Mouse (Mus musculus) thymus, adult 2 months (tissue): ENCODE results near the gene Slc13a3. TPM values are rescaled to one million over a fixed set of nuclear protein-coding genes. Genes with fewer than 3 reads are reported as not detected.

Experiments used
- DNase-seq: peaks from one replicate; pipeline ENCODE4 v3.0.0; 2021
- H3K27ac ChIP-seq: fragments of 200-500 bp; 2 replicates; pipeline ENCODE4 v1.5.1; 2012; ENCODE audit warnings: low read length, control low read depth; ENCODE audit not compliant: control insufficient read depth, insufficient read depth
- H3K27me3 ChIP-seq: fragments of 200-500 bp; 2 replicates; pipeline ENCODE4 v1.6.1; 2012; ENCODE audit warnings: mild to moderate bottlenecking, low read length, moderate library complexity, mixed read lengths; ENCODE audit not compliant: control insufficient read depth, insufficient read depth
- H3K36me3 ChIP-seq: fragments of 200-500 bp; 2 replicates; pipeline ENCODE4 v1.6.1; 2012; ENCODE audit warnings: mild to moderate bottlenecking, low read length, moderate library complexity; ENCODE audit not compliant: control insufficient read depth, insufficient read depth
- H3K4me1 ChIP-seq: fragments of 200-500 bp; replicated peaks from 2 replicates; pipeline ENCODE4 v1.6.1; 2012; ENCODE audit warnings: low read length; ENCODE audit not compliant: control insufficient read depth, insufficient read depth
- H3K4me3 ChIP-seq: fragments of 200-500 bp; 2 replicates; pipeline ENCODE4 v1.5.1; 2012; ENCODE audit warnings: mild to moderate bottlenecking, low read length, control low read depth, moderate library complexity; ENCODE audit not compliant: control insufficient read depth, insufficient read depth
- CTCF ChIP-seq: fragments of 200-500 bp; IDR thresholded peaks from 2 replicates; pipeline ENCODE4 v1.5.1; 2012; ENCODE audit warnings: mild to moderate bottlenecking, control low read depth, low read length, moderate library complexity, borderline replicate concordance; ENCODE audit not compliant: control insufficient read depth, poor library complexity, insufficient read depth; ENCODE audit errors: extremely low read depth
- POLR2A ChIP-seq: fragments of 200-500 bp; IDR thresholded peaks from 2 replicates; pipeline ENCODE4 v1.6.1; 2012; ENCODE audit warnings: mild to moderate bottlenecking, low read length, control low read depth, moderate library complexity; ENCODE audit not compliant: control insufficient read depth, poor library complexity, insufficient read depth; ENCODE audit errors: extremely low read depth
- WGBS: fragments of 180-500 bp; shearing (Covaris S2); methylation state at CpG from one replicate; pipeline ENCODE4 v1.1.7; 2018; 5-methylcytosine and 5-hydroxymethylcytosine counted together
- polyA plus RNA-seq: library from polyadenylated mRNA; depleted of rRNA; stranded (reverse); fragments of >200 nt; gene quantifications from 2 replicates; pipeline ENCODE4 v1.2.3, GENCODE M21; 2012; rRNA removed

The Slc13a3 gene
- polyA plus RNA-seq, 1 experiment = 2.1 TPM

- peak; percentile 6 for DNase-seq
- Histone ChIP-seq H3K4me1 (0 out of 2 replicates have a peak, but pooled peaks cover 4% of the 10 kb centered on the region), H3K27me3 (peaks cover 6% of the 10 kb centered on the region), H3K36me3 (no peaks in the 10 kb centered on the region), H3K27ac (no peak overlapping the region), H3K4me3 (no peak overlapping the region)
- under 1% methylated on average over 5 of the region's 8 CpGs for WGBS
- no peak for TF ChIP-seq POLR2A
- TF ChIP-seq CTCF = no peak
Measured at GRCm38 (mm10) chr2:165367047-165367520, 105.9 kb downstream of the Slc13a3 start.

- Histone ChIP-seq H3K27me3 (peaks cover 6% of the 10 kb centered on the region), H3K36me3 (no peaks in the 10 kb centered on the region), H3K27ac (no peak overlapping the region), H3K4me3 (no peak overlapping the region), H3K4me1 (0 out of 2 replicates have a peak, but pooled peaks cover 4% of the 10 kb centered on the region)
- 14% methylated on average over 21 of the region's 21 CpGs for WGBS
- TF ChIP-seq POLR2A = no peak
- peak; percentile 95 for TF ChIP-seq CTCF
- peak; percentile 39 for DNase-seq
Measured at GRCm38 (mm10) chr2:165364334-165365091, 108.5 kb downstream of the Slc13a3 start.

GRCm38 (mm10) chr2:165363282-165363681, 109.7 kb downstream of the Slc13a3 start:
- H3K36me3 ChIP-seq = no peaks in the 10 kb centered on the region
- 0 out of 2 replicates have a peak, but pooled peaks cover 4% of the 10 kb centered on the region for H3K4me1 ChIP-seq
- 95% methylated on average over 6 of the region's 6 CpGs for WGBS
- TF ChIP-seq POLR2A = no peak
- TF ChIP-seq CTCF = no peak
- H3K27me3 ChIP-seq = peaks cover 2% of the 10 kb centered on the region
- no peak overlapping the region for H3K27ac ChIP-seq
- no peak overlapping the region for H3K4me3 ChIP-seq
- DNase-seq = no peak

GRCm38 (mm10) chr2:165360861-165361260, 112.2 kb downstream of the Slc13a3 start:
- H3K36me3 ChIP-seq = no peaks in the 10 kb centered on the region
- H3K4me3 ChIP-seq = no peak overlapping the region
- no peaks in the 10 kb centered on the region for H3K4me1 ChIP-seq
- DNase-seq = peak; percentile 37
- WGBS = 4% methylated on average over 1 of the region's 1 CpGs
- no peak overlapping the region for H3K27ac ChIP-seq
- TF ChIP-seq CTCF (peak; percentile 37; the same call in 1 of the 2 replicates), POLR2A (no peak)
- no peaks in the 10 kb centered on the region for H3K27me3 ChIP-seq

Other genes with a start within 250 kb of the Slc13a3 start
- gene Cdh22, start 238.4 kb downstream of the Slc13a3 start, polyA plus RNA-seq = 1.2 and 1.3 TPM in 2 replicates
- gene Slc35c2, start 185.4 kb downstream of the Slc13a3 start, polyA plus RNA-seq = 78.7 and 82.3 TPM in 2 replicates
- 95.0 and 106 TPM in 2 replicates for gene Elmo2, start 146.8 kb downstream of the Slc13a3 start, polyA plus RNA-seq
- not detected in 2 replicates for gene Zfp663, start 104.5 kb downstream of the Slc13a3 start, polyA plus RNA-seq
- gene Zfp334, start 85.0 kb downstream of the Slc13a3 start, polyA plus RNA-seq = 0.23 and 0.31 TPM in 2 replicates
- gene Ocstamp, start 72.8 kb downstream of the Slc13a3 start, polyA plus RNA-seq = 0.37 and 0.44 TPM in 2 replicates
- gene Trp53rka, start 20.1 kb upstream of the Slc13a3 start, polyA plus RNA-seq = 32.2 and 34.8 TPM in 2 replicates
- gene Slc2a10, start 30.6 kb upstream of the Slc13a3 start, polyA plus RNA-seq = 0.75 and 1.00 TPM in 2 replicates
- 66.6 and 85.9 TPM in 2 replicates for gene Eya2, start 121.8 kb upstream of the Slc13a3 start, polyA plus RNA-seq